Mouse (Mus musculus) testis, postnatal 10 days (tissue): ENCODE results near the gene B3galt4.
A peak's percentile ranks its signal among the peaks of the same experiment; 100 is the strongest.

ENCODE experiments used
- DNase-seq: peaks from one replicate; pipeline ENCODE4 v3.0.0; 2021; ENCODE audit warnings: low spot score

B3galt4 gene

GRCm38 (mm10) chr17:33920282-33921097 is 30.8 kb downstream of the B3galt4 start:
- DNase-seq = peak; percentile 92

- DNase-seq = peak; percentile 88
These were observed 31.7 kb downstream of the B3galt4 start for GRCm38 (mm10) chr17:33919351-33920281.

GRCm38 (mm10) chr17:33918293-33919203 is 32.7 kb downstream of the B3galt4 start:
- DNase-seq = peak; percentile 75

GRCm38 (mm10) chr17:33917656-33918292 is 33.5 kb downstream of the B3galt4 start:
- no peak for DNase-seq

- DNase-seq = peak; percentile 52
These were observed 34.2 kb downstream of the B3galt4 start for GRCm38 (mm10) chr17:33916847-33917655.

GRCm38 (mm10) chr17:33916294-33916693 is 35.0 kb downstream of the B3galt4 start:
- no peak for DNase-seq

GRCm38 (mm10) chr17:33915671-33916250 is 35.5 kb downstream of the B3galt4 start, which contains the start of the genes Tapbp and Zbtb22:
Tapbp (plus strand) TSS chr17:33915899.
Zbtb22 (plus strand) TSS chr17:33915904.
- DNase-seq = peak; percentile 97

- DNase-seq = no peak
These were observed 36.3 kb downstream of the B3galt4 start for GRCm38 (mm10) chr17:33914969-33915391.

- DNase-seq = no peak
These were observed 37.4 kb downstream of the B3galt4 start for GRCm38 (mm10) chr17:33913905-33914304.

GRCm38 (mm10) chr17:33913264-33913663 is 38.0 kb downstream of the B3galt4 start:
- no peak for DNase-seq

- DNase-seq = no peak
These were observed 39.4 kb downstream of the B3galt4 start for GRCm38 (mm10) chr17:33911813-33912414.

GRCm38 (mm10) chr17:33911052-33911812 is 40.1 kb downstream of the B3galt4 start:
- DNase-seq = no peak

GRCm38 (mm10) chr17:33910346-33911051 is 40.8 kb downstream of the B3galt4 start:
- DNase-seq = no peak

- no peak for DNase-seq
These were observed 41.4 kb downstream of the B3galt4 start for GRCm38 (mm10) chr17:33909869-33910250.

- DNase-seq = peak; percentile 99
These were observed 42.0 kb downstream of the B3galt4 start, which contains the start of gene Daxx for GRCm38 (mm10) chr17:33909077-33909868. Daxx (plus strand) TSS chr17:33909414.

- peak; percentile 82 for DNase-seq
These were observed 42.8 kb downstream of the B3galt4 start for GRCm38 (mm10) chr17:33908331-33909076.
